Mouse (Mus musculus) limb, embryonic 11.5 days (tissue): ENCODE results near the gene Slit3. TPM values are rescaled to one million over a fixed set of nuclear protein-coding genes. Genes with fewer than 3 reads are reported as not detected.

ENCODE experiments used
- ATAC-seq: fragments of 200-750 bp; cut with Nextera tagmentation; 2 replicates; pipeline ENCODE4 v1.8.0; 2017; ENCODE audit warnings: low read depth; ENCODE audit not compliant: insufficient number of reproducible peaks, low FRiP score, low TSS enrichment
- DNase-seq: peaks from one replicate; pipeline ENCODE4 v3.0.0-alpha.2; 2015; ENCODE audit warnings: low spot score
- H3K27ac ChIP-seq: fragments of 300-500 bp; sonication (generic); replicated peaks from 2 replicates; pipeline ENCODE4 v1.5.1; 2014; ENCODE audit warnings: low read depth, mild to moderate bottlenecking, low read length
- H3K27me3 ChIP-seq: fragments of 300-500 bp; sonication (generic); 2 replicates; pipeline ENCODE4 v1.6.1; 2014; ENCODE audit warnings: mild to moderate bottlenecking, low read length, mixed read lengths; ENCODE audit not compliant: control insufficient read depth, insufficient read depth
- H3K36me3 ChIP-seq: fragments of 300-500 bp; sonication (generic); 2 replicates; pipeline ENCODE4 v1.6.1; 2014; ENCODE audit warnings: mild to moderate bottlenecking, low read length, moderate library complexity, mixed read lengths; ENCODE audit not compliant: control insufficient read depth, insufficient read depth
- H3K4me1 ChIP-seq: fragments of 300-500 bp; sonication (generic); 2 replicates; pipeline ENCODE4 v1.6.1; 2014; ENCODE audit warnings: low read length, mixed read lengths; ENCODE audit not compliant: control insufficient read depth, insufficient read depth
- H3K4me2 ChIP-seq: fragments of 300-500 bp; sonication (generic); 2 replicates; pipeline ENCODE4 v1.6.1; 2014; ENCODE audit warnings: low read depth, mild to moderate bottlenecking, moderate library complexity; ENCODE audit not compliant: severe bottlenecking
- H3K4me3 ChIP-seq: fragments of 300-500 bp; sonication (generic); 2 replicates; pipeline ENCODE4 v1.5.1; 2014; ENCODE audit warnings: low read depth, low read length
- H3K9ac ChIP-seq: fragments of 300-500 bp; sonication (generic); 2 replicates; pipeline ENCODE4 v1.6.1; 2014; ENCODE audit warnings: mild to moderate bottlenecking, low read length
- H3K9me3 ChIP-seq: fragments of 300-500 bp; sonication (generic); 2 replicates; pipeline ENCODE4 v1.6.1; 2016; ENCODE audit warnings: low read length; ENCODE audit not compliant: control insufficient read depth
- WGBS: fragments of 180-500 bp; shearing (Covaris S2); extraction: QIAGEN DNeasy Blood & Tissue Kit; methylation state at CpG from one replicate; pipeline ENCODE4 v1.1.7; 2014; 5-methylcytosine and 5-hydroxymethylcytosine counted together
- polyA plus RNA-seq: library from polyadenylated mRNA; unstranded; fragments of >200 nt; fragmentation: Nextera tagmentation; extraction: Ambion mirVana; gene quantifications from 2 replicates; pipeline ENCODE4 v1.2.1, GENCODE M21; 2014

Gene Slit3
- polyA plus RNA-seq, 1 experiment from 2014 or later, result 30.6 TPM

DNA sequence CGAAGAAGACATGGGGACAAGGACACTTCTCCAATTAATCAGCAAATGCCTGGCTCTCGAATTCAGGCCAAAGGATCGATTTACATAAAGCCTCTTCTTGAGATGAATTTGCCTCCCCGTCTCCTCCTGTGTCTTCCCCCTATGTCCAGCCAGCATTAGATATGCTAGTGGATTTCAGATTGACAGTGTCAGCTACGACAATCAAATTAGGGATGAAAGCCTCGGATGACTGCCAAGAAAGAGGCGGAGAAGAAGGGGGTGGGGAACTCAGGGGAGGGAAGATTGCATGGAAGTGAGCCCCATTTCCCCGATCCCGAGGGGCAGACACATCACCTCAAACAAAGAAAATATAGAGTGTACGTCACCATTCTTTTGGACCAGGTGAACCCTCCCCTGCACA, 375.9 kb downstream of the Slit3 start:
- Histone ChIP-seq H3K4me3 (no peak overlapping the region), H3K4me2 (no peak overlapping the region), H3K27me3 (no peaks in the 10 kb centered on the region), H3K4me1 (peaks cover 2% of the 10 kb centered on the region; the same call in 1 of the 2 replicates), H3K9me3 (no peaks in the 10 kb centered on the region), H3K9ac (no peak overlapping the region), H3K27ac (no peak overlapping the region), H3K36me3 (no peaks in the 10 kb centered on the region)
- 86% methylated on average over 10 of the region's 10 CpGs for WGBS
- ATAC-seq (no peak), DNase-seq (no peak)

DNA sequence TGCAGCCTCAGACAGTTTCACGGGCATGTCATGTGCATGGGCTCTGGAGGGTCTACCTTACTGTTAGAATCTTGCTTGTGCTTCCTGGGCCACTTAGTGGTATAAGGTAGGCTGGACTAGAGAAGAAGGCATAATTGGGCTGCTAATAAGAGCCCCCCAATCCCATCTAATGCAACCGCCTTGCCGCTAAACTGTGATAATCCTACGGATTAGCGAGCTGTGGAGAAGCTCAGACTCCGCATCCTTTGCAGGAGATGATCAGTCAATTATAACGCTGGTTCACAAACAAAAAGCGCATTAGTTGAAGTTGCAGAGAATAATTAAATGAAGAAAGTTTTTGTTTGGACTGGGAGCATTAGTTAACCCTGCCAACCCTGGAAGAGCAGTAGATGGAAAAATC, 376.9 kb downstream of the Slit3 start:
- Histone ChIP-seq H3K9ac (no peak overlapping the region), H3K4me3 (no peak overlapping the region), H3K4me2 (no peak overlapping the region), H3K36me3 (no peaks in the 10 kb centered on the region), H3K4me1 (peaks cover 6% of the 10 kb centered on the region; the same call in 1 of the 2 replicates), H3K9me3 (no peaks in the 10 kb centered on the region), H3K27ac (no peak overlapping the region), H3K27me3 (no peaks in the 10 kb centered on the region)
- no peak for DNase-seq
- 90% methylated on average over 8 of the region's 8 CpGs for WGBS
- ATAC-seq, result no peak

DNA sequence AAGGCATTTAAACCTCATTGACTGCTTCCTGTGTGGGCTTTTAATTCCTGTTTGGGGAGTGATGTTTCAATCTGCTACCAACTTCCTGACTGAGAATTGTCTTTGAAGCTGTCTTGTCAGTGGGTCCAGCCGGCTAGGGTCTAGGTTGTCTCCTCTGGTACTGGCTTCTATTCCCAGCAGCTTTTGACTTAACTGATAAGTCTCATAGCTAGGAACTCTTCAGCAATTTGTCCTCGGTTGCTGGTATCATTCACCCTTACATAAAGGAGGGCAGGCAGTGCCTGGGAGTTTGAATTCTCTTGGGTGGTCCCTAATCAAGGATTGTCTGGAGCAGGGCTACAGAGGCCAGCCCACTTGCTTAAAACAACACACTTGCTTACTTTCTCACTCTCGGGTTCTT, 381.1 kb downstream of the Slit3 start:
- H3K9ac ChIP-seq, result no peak overlapping the region
- ATAC-seq, result no peak
- DNase-seq, result no peak
- no peaks in the 10 kb centered on the region for H3K9me3 ChIP-seq
- peaks cover 21% of the 10 kb centered on the region for H3K4me1 ChIP-seq
- H3K27ac ChIP-seq, result no peak overlapping the region
- H3K4me2 ChIP-seq, result no peak overlapping the region
- WGBS, result 6% methylated on average over 3 of the region's 3 CpGs
- no peaks in the 10 kb centered on the region for H3K27me3 ChIP-seq
- no peak overlapping the region for H3K4me3 ChIP-seq
- no peaks in the 10 kb centered on the region for H3K36me3 ChIP-seq

DNA sequence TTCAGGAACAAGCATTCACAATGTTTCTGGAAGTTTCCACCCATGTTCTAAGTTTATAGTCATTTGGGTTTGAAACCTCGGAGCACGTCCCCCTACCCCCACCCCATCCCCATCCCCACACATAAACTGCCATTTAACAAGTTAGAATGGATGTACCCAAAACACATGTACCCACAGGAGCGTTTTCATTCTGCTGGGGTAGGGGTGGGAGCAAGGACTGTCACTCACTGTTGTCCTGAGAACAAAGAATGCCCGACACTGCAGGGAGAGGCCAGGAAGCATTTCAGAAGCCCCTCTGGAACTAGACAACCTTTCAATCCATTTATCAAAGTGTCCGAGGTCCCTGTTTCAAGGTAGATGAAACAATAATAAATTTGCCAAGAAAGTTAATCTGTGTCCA, 383.0 kb downstream of the Slit3 start:
- Histone ChIP-seq H3K27me3 (no peaks in the 10 kb centered on the region), H3K9me3 (no peaks in the 10 kb centered on the region), H3K9ac (no peak overlapping the region), H3K4me3 (no peak overlapping the region), H3K36me3 (no peaks in the 10 kb centered on the region), H3K4me2 (no peak overlapping the region), H3K4me1 (peaks cover 38% of the 10 kb centered on the region), H3K27ac (no peak overlapping the region)
- 53% methylated on average over 5 of the region's 5 CpGs for WGBS
- DNase-seq (no peak), ATAC-seq (no peak)

DNA sequence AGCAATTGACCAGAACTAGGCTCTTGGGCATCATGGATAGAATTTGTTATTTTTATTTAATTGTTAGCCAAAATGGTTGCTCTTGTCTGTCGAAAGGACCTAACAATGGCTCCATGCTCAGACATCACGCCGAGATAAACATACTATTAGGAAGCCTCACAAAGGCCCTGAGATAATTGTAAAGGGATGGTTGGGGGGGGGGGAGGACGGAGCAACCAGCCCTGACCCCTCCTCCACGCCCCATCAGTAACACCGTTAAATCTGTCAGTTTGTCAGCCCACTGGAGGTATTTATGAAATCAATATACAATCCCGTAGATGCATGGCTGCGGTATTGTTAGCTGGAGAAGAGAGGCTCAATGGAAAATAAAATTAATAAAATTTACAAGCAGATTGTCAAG, 383.9 kb downstream of the Slit3 start:
- Histone ChIP-seq H3K9ac (no peak overlapping the region), H3K4me2 (no peak overlapping the region), H3K27me3 (no peaks in the 10 kb centered on the region), H3K4me1 (peaks cover 42% of the 10 kb centered on the region), H3K9me3 (no peaks in the 10 kb centered on the region), H3K4me3 (no peak overlapping the region), H3K27ac (no peak overlapping the region), H3K36me3 (no peaks in the 10 kb centered on the region)
- ATAC-seq, result no peak
- DNase-seq, result no peak
- WGBS, result 68% methylated on average over 8 of the region's 8 CpGs

DNA sequence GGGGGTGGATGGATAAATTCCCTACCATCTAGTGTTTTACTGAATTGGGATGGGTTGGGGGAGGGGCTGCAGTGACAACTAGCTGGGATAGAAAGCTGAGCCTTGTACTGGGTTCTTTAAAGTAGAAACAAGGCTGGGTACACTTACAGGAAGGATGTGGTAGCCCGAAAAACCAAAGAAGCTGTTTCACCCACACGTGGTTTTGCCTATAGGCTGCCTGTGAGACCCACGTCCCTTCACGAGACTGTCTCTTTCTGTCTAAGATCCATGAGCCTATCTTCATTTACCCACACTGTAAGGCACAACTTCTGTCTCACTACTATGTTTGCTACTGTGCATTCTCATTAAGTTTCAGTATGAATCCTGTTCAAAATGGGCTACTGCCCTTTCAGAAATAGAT, 384.3 kb downstream of the Slit3 start:
- ATAC-seq (no peak), DNase-seq (no peak)
- no peak overlapping the region for H3K27ac ChIP-seq
- peaks cover 42% of the 10 kb centered on the region for H3K4me1 ChIP-seq
- H3K36me3 ChIP-seq, result no peaks in the 10 kb centered on the region
- WGBS, result 62% methylated on average over 4 of the region's 4 CpGs
- no peaks in the 10 kb centered on the region for H3K27me3 ChIP-seq
- H3K9ac ChIP-seq, result no peak overlapping the region
- H3K9me3 ChIP-seq, result no peaks in the 10 kb centered on the region
- no peak overlapping the region for H3K4me3 ChIP-seq
- no peak overlapping the region for H3K4me2 ChIP-seq

DNA sequence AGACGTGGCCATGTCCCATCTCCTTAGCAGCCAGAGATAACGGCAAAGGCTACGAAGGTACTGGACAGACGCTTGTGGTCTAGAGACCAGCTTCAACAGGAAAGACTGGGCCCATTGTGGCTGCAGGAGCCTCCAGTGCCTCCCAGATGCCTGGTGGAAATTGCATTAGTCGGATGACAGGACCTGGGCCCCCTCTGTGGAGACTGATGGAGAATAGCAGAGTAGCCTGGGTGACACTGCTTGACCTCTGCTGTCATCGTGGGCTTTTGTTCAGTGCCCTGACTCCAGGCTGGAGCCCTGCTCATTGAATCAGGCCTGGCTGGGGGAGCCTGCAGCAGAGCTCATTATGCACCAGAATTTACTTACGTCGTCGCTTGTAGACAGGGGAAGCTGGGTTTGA, 384.8 kb downstream of the Slit3 start:
- H3K9me3 ChIP-seq, result no peaks in the 10 kb centered on the region
- no peak overlapping the region for H3K4me2 ChIP-seq

DNA sequence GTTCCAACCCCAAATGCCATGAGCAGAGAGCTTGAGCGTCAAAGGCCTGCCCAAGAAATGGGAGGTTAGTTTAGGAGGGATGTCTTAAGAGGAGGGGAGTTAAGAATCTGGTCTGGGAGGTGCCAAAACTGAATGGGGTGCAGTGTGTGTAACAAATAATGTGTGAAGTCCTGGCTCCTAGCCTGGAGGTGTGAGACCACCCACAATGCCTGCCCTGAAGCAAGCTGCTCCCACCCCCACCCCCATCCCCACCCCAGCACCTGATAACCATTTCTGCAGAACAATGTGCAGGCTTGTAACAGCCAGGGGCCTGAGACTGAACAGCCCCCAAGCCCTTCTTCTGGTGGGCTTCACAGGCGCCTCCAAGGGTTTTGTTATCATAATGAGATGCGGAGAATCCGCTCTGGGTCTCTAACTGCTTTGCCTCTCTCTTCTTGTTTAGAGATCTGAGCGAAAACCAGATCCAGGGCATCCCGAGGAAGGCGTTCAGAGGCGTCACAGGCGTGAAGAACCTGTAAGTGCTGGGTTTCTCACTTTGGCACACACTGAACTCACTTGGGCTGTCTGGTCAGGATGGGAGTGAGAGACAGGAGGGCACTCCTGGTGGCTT, 386.9 kb downstream of the Slit3 start:
- Histone ChIP-seq H3K9me3 (no peaks in the 10 kb centered on the region), H3K36me3 (no peaks in the 10 kb centered on the region), H3K4me1 (peaks cover 41% of the 10 kb centered on the region), H3K27ac (0 out of 2 replicates have a peak overlapping the region, but pooled peaks have one; percentile 48), H3K27me3 (no peaks in the 10 kb centered on the region), H3K4me2 (no peak overlapping the region), H3K9ac (no peak overlapping the region), H3K4me3 (no peak overlapping the region)
- WGBS, result 23% methylated on average over 9 of the region's 9 CpGs
- no peak for ATAC-seq
- peak; percentile 56 for DNase-seq

More for the DNA sequence above, 384.8 kb downstream of the Slit3 start:
- Histone ChIP-seq H3K9ac (no peak overlapping the region), H3K4me3 (no peak overlapping the region), H3K4me1 (peaks cover 42% of the 10 kb centered on the region), H3K27ac (no peak overlapping the region), H3K36me3 (no peaks in the 10 kb centered on the region), H3K27me3 (no peaks in the 10 kb centered on the region)
- ATAC-seq, result no peak
- WGBS, result 38% methylated on average over 9 of the region's 9 CpGs
- no peak for DNase-seq

DNA sequence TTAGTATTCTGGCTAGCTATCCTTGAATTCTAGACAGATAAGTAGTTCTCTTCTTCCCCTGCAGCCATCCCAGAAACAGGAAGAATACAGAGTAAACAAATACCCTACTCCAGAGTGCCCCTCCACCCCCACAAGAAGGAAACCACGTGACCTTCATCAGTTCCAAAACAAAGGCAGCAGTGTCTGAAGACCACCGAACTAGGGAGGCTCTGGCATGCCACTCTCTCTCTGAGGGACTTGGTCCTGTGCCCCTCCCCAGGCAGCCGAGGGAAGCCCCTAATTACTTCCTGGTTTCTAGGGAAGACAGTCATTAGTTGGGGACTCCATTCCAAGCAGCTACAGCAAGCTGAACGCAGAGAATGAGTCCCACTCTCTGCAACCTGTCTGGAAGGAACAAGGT, 391.7 kb downstream of the Slit3 start:
- Histone ChIP-seq H3K9me3 (no peaks in the 10 kb centered on the region), H3K4me1 (peaks cover 26% of the 10 kb centered on the region), H3K4me2 (no peak overlapping the region), H3K27ac (no peak overlapping the region; the same call in 1 of the 2 replicates), H3K9ac (no peak overlapping the region), H3K4me3 (no peak overlapping the region), H3K27me3 (no peaks in the 10 kb centered on the region), H3K36me3 (no peaks in the 10 kb centered on the region)
- ATAC-seq (no peak), DNase-seq (peak; percentile 33)
- WGBS, result 19% methylated on average over 4 of the region's 4 CpGs
